Mouse (Mus musculus): ENCODE measurements at regions not wholly inside any gene's neighbourhood (a gene's known extent, or its start where the extent isn't known, plus 50 kb on each side); places are given as distances from the start of the nearest gene placed in this dataset.

DNA sequence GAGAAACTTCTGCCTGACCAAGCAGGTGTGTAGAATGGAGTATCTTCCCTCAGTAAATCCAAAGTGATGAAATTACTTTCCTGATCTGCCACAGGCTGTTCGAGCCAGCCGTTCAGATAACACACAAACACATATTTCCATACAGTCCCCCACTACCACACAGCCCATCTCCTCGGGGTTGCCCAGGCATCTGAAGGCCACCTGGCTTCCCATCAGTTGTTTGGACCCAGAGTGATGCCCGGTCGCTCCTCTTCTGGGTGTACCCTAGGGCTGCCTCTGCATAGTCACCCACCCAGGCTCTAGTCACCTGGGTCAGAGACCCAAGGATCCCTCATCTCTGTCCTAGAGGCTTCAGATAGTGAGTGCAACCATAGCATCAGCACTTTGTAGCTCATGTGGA, 107.9 kb downstream of the CK137956 start:
- no peak for DNase-seq

DNA sequence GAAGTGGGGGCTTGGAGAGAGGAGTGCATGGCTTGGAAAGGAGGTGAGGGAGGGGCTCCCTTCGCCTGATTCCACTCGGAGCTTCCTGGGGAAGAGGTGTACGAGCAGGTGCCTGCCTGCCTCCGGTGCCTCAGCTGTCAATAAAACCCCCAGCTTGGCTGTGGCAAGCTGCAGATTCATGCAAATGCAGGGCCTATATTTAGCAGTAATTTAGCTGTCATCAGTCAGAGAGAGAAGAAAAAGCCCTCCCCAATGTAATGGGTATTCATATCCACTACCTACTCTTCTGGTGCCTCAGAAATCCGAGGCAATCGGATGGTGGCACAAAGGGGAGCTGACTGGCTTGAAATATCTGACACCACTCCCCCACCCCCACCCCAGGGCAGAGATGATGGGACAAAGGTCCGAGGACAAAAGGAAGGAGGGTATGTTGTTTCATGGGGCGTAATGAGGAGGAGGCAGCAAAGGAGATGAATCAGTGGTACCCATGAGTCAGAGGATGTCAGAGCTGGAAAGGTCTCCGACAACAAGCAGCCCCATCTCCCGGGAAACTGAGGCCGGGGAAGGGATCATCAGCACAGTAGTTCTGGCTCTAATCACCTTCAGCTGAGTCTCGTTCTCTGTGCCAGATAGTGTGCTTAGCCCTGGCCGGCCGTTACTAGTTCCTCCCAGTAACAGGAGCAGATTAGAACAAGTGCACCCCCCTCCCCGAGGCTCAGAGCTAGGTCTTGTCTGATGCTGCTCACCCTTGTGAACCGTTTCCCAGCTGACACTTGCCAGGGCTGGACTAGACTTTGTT, 109.2 kb downstream of the CK137956 start:
- no peak for DNase-seq

DNA sequence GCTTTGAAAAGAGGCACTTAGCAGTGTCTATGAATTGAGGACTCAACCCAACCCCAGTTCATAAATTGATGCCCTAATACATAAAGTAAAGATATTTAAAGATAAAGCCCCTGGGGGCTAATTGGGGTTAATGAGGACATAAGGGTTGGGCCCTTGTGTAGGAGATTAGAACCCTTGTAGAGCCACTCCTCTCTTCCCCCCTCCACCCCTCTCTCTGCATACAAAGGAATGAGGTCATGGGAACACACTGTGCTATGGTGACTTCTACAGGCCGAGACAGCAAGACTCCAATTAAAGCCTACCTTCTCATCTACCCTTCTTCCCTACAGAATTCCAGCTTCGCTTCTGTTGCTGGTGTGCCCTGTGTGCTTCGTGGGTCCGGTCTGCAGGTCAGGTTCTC, 110.5 kb downstream of the CK137956 start:
- no peak for DNase-seq

DNA sequence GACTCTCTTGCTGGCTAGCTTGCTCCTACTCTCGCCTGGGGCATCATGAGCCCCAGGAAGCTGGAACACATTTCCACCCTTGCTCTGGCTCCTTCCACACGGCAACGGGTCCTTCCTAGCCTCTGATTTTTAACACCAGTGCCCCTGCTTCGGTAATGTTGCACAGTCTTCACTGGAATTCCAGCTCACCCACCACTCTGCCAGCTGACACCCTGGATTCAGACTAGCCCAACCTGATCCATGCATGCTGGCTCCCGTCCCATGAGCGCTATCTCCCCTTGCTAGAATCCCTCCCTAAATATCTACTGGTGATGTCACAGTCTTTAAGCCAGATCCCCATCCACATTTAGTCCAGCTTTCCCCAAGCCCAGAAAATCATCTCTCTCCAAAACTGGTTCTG, 111.2 kb downstream of the CK137956 start:
- no peak for DNase-seq

DNA sequence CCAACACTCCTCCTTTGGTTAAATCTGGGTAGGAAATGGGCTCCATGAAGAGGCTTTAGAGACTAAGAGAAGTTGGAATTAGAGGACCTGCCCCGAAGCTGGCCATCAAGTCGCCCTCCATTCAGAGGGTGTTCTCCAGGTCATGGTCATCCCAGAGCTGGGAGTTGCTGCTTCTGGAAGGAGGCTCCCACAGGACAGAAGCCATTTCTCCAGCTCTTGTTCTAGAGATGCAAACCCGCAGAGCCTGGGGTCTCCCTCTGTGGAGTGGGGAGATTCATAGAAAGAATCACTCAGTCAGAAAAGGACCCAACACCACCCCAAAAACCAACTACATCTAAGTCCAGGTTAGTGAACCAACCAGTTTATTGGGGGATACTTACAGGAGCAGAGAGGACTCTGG, 112.2 kb downstream of the CK137956 start:
- DNase-seq = no peak

DNA sequence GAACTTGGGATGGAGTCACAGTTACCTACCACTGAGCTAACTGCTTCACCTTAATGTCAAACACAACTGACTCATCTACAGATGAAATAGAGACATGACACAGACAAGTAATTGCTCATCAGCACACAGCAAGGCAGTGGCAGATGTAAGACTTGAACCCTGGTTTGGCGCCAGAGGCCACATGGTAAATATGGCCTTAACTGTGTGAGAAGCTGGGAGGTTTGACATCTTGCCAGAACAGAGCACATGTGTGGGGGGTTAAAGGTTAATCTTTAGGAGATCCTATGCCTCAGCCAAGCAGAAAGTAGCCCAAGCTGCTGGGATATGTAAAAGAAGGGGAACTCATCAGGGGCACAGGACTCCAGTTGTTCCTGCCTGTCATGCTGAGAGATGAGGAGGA, 114.9 kb downstream of the CK137956 start:
- DNase-seq = no peak

DNA sequence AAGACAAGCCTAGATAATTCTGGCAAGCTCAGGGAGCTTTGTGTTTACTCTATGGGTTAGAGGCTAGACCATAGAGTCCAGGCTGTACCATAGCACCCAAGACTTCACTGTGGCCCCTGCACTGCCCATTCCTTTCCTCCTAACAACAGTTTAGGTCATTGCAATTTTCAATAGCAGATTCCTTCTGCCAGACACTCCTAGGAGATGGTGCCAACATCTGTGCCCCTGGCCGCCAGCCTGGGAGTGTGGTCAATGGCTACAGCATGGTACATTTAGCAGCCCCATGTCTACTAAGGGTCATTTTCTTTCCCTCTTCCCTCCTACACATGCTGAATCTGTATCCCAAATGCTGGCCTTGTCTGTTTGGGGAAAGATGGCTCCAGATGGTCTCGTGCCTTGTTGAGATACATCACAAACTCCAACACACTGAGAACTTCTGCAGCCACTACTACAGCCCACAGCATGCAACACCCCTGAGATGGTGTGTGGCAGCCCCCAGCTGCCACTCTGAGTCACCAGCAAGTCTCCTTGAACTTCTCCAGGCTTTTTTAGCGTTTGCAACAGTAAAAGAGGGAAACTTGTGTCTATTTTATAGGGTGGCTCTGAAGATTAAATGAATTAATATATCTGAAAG, 115.9 kb downstream of the CK137956 start:
- DNase-seq = no peak

DNA sequence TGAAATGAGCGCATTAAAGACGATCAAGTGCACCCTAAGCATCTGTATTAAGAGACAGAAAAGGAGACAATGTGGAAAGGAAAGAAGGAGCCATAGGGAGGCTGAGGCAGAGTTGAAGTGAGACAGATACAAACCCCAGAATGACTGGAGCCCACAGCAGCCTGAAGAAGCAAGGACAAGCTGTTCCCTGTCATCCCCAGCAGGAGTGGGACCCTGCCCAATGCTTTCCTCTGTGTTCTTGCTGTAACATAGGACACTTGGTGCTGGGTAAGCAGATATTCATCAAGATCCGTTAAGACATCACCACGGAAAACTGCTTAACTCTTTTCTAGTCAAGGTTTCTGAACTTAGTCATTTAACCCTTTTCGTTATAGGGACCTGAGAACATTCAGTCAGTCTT, 121.4 kb downstream of the CK137956 start:
- DNase-seq = no peak

DNA sequence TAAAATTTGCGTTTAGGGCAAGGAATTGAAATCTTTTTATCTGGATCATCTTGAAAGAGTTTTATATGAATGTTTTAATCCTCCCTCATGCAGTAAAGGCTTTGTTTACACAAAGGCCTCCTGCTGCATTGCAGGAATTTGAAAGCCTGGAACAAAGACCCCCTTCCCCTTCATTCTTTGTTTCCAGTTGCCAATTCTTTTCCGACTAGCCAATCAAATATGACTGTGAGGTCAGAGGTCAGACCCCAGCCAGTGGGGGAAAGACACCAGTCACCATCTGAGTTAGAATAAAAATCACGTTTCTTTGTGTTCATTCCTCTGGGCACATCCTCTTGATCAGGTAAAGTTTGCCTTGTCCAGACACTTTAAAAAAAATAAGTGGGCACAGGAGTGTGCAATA, 124.4 kb downstream of the CK137956 start:
- DNase-seq = no peak

DNA sequence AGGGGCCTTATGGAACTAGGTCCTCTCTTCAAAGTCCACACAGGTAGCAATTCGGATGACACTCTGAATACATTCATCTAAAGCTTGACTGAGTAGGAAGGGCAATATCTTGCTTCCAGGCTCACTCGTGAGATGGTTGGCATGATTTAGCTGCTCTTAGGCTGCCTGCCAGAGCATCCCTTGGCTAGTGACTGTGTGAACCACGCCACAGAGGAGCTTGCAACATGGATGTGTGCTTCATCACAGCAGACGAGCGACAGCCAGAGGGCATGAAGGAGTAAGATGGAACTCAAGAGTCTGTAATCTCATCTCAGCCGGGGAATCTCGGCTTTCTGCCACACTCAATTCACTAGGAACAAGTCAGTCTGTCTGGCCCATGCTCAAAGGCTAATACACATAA, 127.3 kb downstream of the CK137956 start:
- DNase-seq = no peak

DNA sequence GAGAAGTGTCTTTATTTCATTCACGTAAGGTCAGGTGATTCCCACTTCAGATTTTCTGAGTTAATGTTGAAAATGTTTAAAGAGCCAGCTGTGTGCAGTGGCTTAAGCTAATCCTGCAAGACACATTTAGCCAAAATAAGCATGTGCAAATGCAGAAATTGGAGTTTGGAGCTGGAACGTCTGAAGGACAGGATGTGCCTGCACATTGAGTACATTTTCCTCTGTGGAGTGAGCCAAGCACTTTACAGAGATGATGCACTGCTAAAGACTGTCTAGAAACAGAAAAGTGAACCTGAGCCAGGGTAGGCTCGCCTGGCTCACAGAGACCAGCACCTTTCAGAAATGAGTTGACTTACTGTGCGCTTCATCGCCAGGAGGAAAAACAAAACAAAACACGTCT, 137.1 kb downstream of the CK137956 start:
- DNase-seq = no peak

DNA sequence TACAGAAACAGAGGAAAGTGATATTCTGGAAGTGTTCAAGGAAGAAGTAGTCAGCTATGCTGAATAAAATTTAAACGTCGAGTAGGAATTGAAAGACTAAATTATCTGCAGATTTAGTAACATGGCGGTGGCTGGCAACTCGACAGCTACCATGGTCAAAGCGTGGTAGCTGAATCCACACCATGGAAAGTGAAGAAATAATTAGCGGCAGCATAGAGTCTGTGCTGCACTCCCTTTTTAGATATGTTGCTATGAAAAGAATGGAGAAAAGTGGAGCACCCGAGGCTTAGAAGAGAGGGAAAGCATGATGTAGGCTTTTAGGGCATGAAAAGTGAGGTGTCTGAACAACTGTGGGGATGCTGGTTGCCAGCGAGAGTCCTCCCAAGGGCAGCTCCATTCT, 143.8 kb downstream of the CK137956 start:
- no peak for DNase-seq

DNA sequence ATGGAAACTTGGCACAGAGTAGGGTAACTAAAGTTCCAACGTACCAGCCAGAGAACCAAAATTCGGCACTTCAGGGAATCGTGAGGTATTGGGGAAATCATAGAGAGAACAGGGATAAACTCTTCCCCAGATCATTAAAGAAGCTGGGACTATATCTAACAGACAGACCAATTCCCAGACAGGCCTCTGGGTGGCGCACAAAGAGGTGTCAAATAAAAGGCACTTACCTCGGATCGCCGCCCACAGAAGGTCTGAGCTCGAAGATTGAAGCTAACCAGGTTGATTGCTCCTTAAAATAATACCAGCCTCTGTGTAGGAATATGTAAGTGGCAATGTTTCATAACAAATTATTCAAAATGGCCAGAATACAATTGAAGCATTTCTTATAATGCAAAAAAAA, 151.2 kb downstream of the CK137956 start:
- DNase-seq = no peak

DNA sequence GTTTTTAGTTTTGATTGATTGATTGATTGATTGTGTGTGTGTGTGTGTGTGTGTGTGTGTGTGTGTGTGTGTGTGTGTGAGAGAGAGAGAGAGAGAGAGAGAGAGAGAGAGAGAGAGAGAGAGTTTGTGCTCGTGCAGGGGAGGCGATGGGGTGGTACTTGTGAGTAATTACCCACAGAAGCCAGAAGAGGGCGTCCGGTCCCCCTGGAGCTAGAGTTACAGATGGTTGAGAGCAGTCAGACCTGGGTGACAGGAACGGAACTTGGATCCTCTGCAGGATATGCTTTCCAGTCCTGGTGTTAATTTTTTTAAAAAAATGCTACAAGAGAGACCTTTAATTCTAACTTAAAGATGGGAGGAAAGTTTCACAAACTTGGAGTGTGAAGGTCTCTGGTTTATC, 151.7 kb downstream of the CK137956 start:
- DNase-seq = no peak

DNA sequence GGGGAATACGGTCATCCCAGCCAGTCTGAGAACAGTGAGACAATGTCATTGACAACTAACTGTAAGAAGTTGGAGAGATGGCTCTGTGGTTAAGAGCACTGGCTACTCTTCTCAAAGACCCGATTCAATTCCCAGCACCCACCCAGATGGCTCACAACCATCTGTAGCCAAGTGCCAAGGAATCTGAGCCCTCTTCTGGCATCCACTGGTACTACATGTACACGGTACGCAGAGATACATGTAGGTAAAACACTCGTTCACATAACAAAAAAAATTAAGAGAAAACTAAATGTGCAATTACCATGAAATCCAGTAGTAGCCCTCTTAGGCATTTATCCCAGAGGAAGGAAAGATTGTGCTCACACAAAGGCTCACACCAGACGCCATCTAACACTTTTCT, 156.1 kb downstream of the CK137956 start:
- DNase-seq = no peak

DNA sequence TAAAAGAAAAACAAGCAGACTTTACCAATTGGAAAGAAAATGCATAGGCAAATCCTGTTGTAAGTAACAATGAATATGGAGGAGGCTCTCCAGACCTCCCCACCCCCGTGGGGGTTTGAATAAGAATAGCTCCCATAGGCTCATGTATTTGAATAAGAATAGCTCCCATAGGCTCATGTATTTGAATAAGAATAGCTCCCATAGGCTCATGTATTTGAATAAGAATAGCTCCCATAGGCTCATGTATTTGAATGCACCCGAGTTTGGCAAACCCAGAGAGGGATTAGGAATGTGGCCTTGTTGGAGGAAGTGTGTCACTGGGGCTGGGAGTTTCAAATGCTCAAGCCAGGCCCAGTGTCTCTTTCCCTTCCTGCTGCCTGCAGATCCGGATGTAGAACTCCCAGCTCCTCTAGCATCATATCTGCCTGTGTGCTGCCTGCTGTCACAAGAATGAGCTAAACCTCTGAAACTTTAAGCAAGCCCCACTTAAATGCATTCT, 158.7 kb downstream of the CK137956 start:
- DNase-seq = no peak

DNA sequence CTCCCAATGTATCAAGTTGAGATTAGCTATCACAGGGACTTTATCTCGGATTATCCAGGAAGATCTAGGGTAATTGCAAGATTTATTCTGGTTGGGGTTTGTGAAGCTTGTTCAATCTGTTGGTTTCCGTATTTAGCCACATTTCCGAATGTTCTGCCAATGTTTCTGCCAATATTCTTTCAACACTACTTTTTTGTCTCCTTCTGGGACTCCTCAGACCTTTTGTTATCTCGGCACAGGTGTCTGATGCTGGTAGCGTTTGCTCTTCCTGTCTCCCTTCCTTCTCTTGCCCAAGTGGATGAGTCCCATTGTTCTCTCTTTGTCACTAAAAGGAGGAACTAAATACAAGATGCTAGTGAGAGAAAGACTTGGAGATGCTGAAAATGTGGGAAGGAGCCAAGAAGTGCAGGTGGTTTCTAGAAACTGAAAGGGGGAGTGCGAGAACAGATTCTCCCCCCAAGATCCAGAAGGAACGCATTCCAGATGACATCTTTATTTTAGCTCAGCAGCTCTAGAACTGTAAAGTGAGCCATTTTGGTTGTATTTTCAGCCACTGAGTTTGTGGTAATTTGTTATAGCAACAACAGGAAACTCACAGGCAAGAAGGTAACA, 159.7 kb downstream of the CK137956 start:
- DNase-seq = no peak

DNA sequence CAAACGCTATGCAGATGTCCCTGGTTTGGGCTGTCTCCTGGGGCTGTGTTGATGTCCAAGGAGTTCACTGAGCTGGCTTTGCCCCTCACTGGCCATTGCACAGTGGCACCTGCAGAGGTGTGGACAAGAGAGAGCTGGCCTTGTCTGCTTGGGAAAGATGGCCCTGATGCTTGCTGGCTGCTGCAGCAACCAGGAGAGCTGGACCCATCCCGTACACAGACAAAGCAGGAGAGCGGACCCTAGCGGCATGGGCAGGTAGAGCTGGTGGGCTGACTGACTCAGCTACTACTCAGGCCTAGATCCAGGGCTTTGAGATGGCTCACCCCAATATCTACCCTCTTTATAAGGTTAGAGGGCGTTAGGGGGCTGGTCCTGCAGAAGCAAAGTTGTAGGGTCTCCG, 161.7 kb downstream of the CK137956 start:
- no peak for DNase-seq

DNA sequence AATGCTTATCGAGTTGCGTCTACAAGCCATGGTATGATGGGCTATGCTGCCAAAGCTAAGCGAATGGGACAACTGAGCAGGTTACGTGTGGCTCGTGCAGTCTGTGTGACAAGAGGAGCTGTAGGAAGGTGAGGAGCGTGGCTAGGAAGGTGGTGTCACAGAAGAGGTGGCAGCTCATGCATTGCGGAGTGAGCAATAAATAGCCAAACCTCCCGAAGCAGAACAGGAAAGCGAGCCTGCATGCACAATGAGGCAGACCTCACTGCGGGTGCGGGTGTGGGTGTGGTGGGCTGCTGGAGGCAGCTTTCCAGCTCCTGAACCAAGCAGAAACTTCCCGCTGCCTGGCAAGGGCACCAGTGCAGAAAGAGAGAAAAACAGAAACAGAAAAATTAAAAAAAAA, 181.5 kb downstream of the CK137956 start:
- no peak for DNase-seq

DNA sequence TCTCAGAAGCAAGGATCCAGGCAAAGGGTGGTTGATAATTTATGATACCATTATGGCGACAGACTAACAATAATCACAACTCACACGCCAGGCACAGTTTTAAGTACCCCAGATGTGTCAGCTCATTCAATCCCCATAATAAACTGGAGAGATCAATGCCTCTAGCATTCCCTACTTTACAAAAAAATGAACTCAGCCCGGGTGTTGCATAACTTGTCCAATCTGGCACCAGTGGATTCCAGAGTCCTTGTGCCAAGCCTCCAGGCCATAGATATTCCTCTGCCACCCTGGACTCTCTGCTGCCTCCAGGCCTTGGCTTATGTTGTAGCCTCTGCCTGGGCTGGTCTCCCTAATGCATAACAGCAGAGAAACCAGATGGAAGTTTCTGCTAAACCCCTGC, 185.0 kb downstream of the CK137956 start:
- DNase-seq = no peak

DNA sequence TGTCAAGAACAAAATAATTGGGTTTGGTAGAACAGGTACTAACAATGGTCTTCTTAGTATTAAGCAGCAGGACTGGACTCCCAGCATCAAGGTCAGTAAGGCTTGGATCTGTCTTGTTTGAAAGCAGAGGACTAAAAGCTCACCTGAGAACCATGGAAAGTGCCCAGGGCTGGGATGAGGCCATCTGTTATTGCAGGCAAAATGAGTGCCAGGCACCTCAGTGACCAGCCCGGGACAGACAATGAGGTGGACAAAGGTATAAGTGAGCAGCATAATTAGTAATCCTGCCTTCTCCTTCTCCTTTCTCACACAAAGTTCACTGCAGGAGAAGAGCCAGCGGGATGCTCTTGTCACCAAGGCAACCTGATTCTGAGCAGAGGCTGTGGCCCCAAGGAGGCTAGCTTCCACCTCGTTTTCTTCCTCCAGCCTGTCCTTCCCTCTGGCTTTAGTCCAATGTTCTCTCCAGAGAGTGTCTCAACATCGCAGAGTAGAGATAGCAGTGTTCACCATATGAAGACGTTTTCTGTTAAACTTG, 198.7 kb downstream of the CK137956 start:
- no peak for DNase-seq

DNA sequence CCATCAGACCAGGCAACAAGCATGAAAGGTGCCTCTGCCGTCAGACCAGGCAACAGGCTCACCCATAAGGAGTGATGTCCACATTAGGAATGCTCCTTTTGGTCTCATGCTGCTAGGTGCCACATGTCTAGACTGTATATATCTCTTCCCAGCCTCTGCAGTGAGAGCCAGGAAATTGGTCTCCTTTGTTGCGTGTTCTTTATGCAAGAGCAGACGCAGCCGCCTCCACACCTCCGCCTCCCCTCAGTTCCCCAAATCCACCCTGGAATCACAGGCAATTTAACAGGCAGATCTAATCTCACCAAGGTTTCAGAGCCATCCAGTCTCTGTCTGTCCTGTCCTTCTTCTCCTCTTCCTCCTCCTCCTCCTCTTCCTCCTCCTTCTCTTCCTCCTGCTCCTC, 207.0 kb downstream of the CK137956 start:
- no peak for DNase-seq

DNA sequence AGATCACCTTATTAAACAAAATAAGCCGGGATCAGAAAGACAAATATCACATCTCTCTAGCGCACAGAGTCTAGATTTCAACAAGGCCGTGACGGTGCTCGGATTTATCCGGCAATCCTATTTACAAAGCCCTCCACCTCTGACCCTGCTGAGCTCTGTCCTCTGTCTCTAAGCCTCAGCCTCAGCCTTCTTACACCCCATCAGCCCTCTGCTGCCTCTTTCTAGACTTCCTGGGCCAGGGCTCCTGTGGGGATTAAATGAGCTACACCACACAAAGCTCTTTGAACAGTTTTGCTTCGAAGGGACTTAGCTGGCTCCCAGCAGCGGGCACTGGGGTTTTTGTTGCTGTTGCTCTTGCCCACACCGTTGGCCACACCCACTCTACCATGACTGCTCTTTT, 211.8 kb downstream of the CK137956 start:
- DNase-seq = no peak

DNA sequence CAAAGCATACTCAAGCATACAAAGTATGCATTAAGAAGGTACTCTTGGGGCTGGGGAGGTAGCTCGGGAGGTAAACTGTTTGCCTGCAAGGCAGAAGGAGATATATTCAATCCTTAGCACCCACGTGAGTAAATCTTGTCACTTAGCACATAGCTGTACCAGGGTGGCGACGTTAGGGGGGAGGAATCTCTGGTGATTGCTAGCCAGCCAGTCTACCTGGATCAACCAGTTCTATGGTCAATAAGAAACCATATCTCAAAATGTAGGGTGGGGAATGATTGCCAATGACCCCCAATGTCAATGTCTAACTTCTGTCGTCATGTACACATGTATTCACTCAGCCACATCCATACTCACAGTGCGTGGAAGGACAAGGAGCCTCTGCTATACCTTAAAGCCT, 214.5 kb downstream of the CK137956 start:
- DNase-seq = no peak
